Mouse (Mus musculus): Measurements from ENCODE around the gene Smchd1. TPM values are rescaled to one million over a fixed set of nuclear protein-coding genes. Genes with fewer than 3 reads are reported as not detected.
A peak's percentile ranks its signal among the peaks of the same experiment; 100 is the strongest.
"Not testable (repeated sequence)": the region's sequence is repeated elsewhere in the genome, so short reads cannot be mapped to it uniquely, and the experiment has no call there.

The Smchd1 gene
- polyA plus RNA-seq, 1 experiment from 2014 or later = 25.7 TPM

DNA sequence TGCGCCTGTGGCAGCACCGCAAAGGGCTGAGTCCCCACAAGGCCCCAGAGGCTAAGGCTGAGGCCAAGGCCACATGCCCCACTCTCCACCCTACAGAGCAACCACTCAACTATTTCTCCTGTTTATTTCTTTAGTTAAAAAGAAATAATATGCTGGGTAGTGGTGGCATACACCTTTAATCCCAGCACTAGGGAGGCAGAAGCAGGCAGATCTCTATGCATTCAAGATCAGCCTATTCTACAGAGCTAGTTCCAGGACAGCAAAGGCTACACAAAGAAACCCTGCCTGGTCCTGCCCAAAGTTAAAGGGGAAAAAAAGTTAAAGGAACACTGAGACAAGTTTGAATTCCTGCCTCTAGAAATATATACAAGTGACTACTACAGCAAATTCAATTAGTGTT is 15.3 kb downstream of the Smchd1 start, which contains the start of gene Gm4707:
Gene Gm4707, minus strand, starts transcription at position 101 of the 400 bp plus-strand sequence.
- Histone ChIP-seq H3K9me3 (ENCODE audit: low read length) (no peaks in the 10 kb centered on the region), H3K27ac (ENCODE audit: low read depth) (no peak within 1 kb of the TSS), H3K4me2 (ENCODE audit: low read depth, low read length) (no peak within 1 kb of the TSS), H3K9ac (replicated peaks) (no peak within 1 kb of the TSS), H3K27me3 (ENCODE audit: insufficient read depth, low read length) (no peaks in the 10 kb centered on the region), H3K36me3 (replicated peaks; ENCODE audit: insufficient read depth, low read length) (peaks cover 32% of the 10 kb centered on the region), H3K4me1 (ENCODE audit: insufficient read depth) (no peaks in the 10 kb centered on the region), H3K4me3 (ENCODE audit: low read depth, low read length) (no peak within 1 kb of the TSS)
- TF ChIP-seq EP300 (IDR thresholded peaks at IDR 0.05; ENCODE audit: low read depth) (no peak), CTCF (IDR thresholded peaks at IDR 0.05; ENCODE audit: low read depth) (no peak)
- 84% methylated on average over 2 of the region's 2 CpGs for WGBS (ENCODE audit: insufficient replicate concordance)
- ATAC-seq (no peak), DNase-seq (no peak)

DNA sequence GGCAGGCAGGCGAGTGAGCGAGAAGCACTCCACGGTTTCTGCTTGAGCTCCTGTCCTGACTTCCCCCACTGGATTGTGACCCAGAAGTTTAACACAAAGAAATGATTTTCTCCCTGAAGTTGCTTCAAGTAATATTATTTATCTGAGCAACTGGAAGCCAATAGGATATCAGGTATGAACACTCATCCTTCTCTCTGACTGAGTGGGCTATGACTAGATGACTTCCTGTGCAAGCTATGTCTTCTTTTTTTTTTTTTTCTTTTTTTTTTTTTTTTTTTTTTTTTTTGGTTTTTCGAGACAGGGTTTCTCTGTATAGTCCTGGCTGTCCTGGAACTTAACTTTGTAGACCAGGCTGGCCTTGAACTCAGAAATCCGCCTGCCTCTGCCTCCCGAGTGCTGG is 17.8 kb downstream of the Smchd1 start:
- H3K4me2 ChIP-seq (ENCODE audit: low read depth, low read length); H3K9me3 ChIP-seq (ENCODE audit: low read length); H3K4me1 ChIP-seq (ENCODE audit: insufficient read depth); DNase-seq; H3K27me3 ChIP-seq (ENCODE audit: insufficient read depth, low read length); H3K9ac ChIP-seq (replicated peaks); ATAC-seq; H3K27ac ChIP-seq (ENCODE audit: low read depth); H3K4me3 ChIP-seq (ENCODE audit: low read depth, low read length): not testable (repeated sequence)
- WGBS (ENCODE audit: insufficient replicate concordance) = 92% methylated on average over 6 of the region's 6 CpGs
- peaks cover 29% of the 10 kb centered on the region for H3K36me3 ChIP-seq (replicated peaks; ENCODE audit: insufficient read depth, low read length)

DNA sequence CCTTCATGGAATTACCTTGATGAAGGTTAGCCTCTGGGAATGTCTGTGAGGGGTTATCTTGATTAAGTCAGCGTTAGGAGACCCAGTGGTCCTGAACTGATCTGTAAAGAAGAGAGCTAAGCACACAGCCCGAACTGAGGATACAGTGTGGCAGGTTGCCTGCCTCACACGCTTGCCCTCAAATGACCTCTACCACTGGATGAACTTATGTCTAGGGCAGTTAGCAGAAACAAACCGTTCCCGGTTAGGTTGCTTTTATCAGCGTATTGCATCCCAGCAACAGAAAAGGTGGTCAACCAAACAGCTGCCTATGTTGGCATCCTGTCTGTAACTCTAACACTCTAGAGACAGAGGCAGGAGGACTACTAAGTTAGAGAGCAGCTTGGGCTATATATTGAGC is 30.0 kb downstream of the Smchd1 start:
- Histone ChIP-seq H3K4me3 (ENCODE audit: low read depth, low read length) (no peak overlapping the region), H3K36me3 (replicated peaks; ENCODE audit: insufficient read depth, low read length) (peaks cover 41% of the 10 kb centered on the region), H3K9ac (replicated peaks) (no peak overlapping the region), H3K27ac (ENCODE audit: low read depth) (no peak overlapping the region), H3K4me1 (ENCODE audit: insufficient read depth) (no peaks in the 10 kb centered on the region), H3K4me2 (ENCODE audit: low read depth, low read length) (no peak overlapping the region), H3K9me3 (ENCODE audit: low read length) (no peaks in the 10 kb centered on the region), H3K27me3 (ENCODE audit: insufficient read depth, low read length) (no peaks in the 10 kb centered on the region)
- DNase-seq = no peak
- 90% methylated on average over 6 of the region's 6 CpGs for WGBS (ENCODE audit: insufficient replicate concordance)
- ATAC-seq = no peak
- TF ChIP-seq CTCF (IDR thresholded peaks at IDR 0.05; ENCODE audit: low read depth) (no peak), EP300 (IDR thresholded peaks at IDR 0.05; ENCODE audit: low read depth) (no peak)

DNA sequence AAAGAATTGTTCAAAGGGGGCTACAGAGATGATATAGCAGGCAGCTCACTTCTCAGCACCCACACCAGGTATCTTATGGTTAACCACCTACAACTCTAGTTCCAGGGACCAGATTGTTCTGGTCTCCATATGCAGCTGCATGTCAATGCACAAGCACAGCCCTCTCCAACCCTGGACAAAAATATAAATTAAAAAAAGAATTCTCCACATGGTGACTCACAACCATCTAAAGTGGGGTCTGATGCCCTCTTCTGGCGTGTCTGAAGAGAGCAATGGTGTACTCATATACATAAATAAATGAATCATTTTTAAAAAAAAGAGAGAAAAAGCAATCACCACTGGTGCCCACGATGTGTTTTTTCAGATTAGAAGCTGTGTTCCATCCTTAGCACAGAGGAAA is 30.4 kb downstream of the Smchd1 start:
- DNase-seq (no peak), ATAC-seq (no peak)
- Histone ChIP-seq H3K9me3 (ENCODE audit: low read length) (no peaks in the 10 kb centered on the region), H3K4me3 (ENCODE audit: low read depth, low read length) (no peak overlapping the region), H3K27me3 (ENCODE audit: insufficient read depth, low read length) (no peaks in the 10 kb centered on the region), H3K36me3 (replicated peaks; ENCODE audit: insufficient read depth, low read length) (peaks cover 44% of the 10 kb centered on the region), H3K9ac (replicated peaks) (no peak overlapping the region), H3K4me2 (ENCODE audit: low read depth, low read length) (no peak overlapping the region), H3K4me1 (ENCODE audit: insufficient read depth) (no peaks in the 10 kb centered on the region), H3K27ac (ENCODE audit: low read depth) (no peak overlapping the region)
- no peak for TF ChIP-seq EP300 (IDR thresholded peaks at IDR 0.05; ENCODE audit: low read depth)
- TF ChIP-seq CTCF (IDR thresholded peaks at IDR 0.05; ENCODE audit: low read depth) = peak; percentile 16; the same call in 1 of the 2 replicates
- 69% methylated on average over 2 of the region's 2 CpGs for WGBS (ENCODE audit: insufficient replicate concordance)

DNA sequence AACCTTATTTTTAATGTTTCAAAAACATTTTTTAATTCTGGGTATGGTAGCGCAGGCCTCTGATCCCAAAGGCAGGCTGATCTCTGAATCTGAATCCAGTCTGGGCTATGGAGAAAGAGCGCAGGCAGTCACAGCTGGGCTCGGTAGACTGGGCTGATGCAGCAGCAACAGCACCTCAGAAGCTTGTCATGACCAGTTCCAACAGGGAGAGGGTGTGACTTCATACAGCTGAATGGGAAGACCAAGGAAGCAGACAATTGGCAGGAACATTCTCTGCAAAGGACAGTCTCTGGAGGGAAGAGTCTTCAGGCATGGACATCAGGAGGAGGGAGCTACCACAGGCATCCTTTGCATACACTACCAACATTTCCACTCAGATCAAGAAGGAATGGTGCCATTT is 31.0 kb downstream of the Smchd1 start:
- no peak overlapping the region for H3K9ac ChIP-seq (replicated peaks)
- 93% methylated on average over 3 of the region's 3 CpGs for WGBS (ENCODE audit: insufficient replicate concordance)
- H3K4me2 ChIP-seq (ENCODE audit: low read depth, low read length) = no peak overlapping the region
- no peak overlapping the region for H3K4me3 ChIP-seq (ENCODE audit: low read depth, low read length)
- no peak for TF ChIP-seq CTCF (IDR thresholded peaks at IDR 0.05; ENCODE audit: low read depth)
- no peak for TF ChIP-seq EP300 (IDR thresholded peaks at IDR 0.05; ENCODE audit: low read depth)
- no peak for DNase-seq
- no peak for ATAC-seq
- H3K27ac ChIP-seq (ENCODE audit: low read depth) = no peak overlapping the region
- H3K27me3 ChIP-seq (ENCODE audit: insufficient read depth, low read length) = no peaks in the 10 kb centered on the region
- peaks cover 45% of the 10 kb centered on the region for H3K36me3 ChIP-seq (replicated peaks; ENCODE audit: insufficient read depth, low read length)
- H3K4me1 ChIP-seq (ENCODE audit: insufficient read depth) = no peaks in the 10 kb centered on the region
- H3K9me3 ChIP-seq (ENCODE audit: low read length) = no peaks in the 10 kb centered on the region

DNA sequence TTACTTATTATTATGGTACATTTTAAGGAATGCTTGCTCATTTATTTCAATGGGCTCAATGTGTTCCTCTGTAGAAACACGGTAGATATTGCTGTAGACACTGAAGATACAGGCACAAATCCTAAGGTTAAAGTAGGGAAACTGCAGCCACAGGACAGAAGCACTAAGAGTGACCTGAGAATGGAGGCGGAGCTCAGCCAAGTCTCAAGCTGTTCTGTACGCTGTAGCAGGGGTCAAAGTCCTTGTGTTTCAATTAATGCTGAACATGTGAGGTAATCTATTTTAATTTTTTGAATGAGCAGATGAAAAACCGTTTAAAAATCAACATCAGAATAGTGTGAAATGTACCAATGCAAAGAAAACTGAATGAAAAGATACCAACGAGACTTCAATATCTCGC is 31.9 kb downstream of the Smchd1 start:
- no peak for DNase-seq
- Histone ChIP-seq H3K4me1 (ENCODE audit: insufficient read depth) (no peaks in the 10 kb centered on the region), H3K9me3 (ENCODE audit: low read length) (no peaks in the 10 kb centered on the region), H3K27me3 (ENCODE audit: insufficient read depth, low read length) (no peaks in the 10 kb centered on the region), H3K4me3 (ENCODE audit: low read depth, low read length) (no peak overlapping the region), H3K4me2 (ENCODE audit: low read depth, low read length) (no peak overlapping the region), H3K27ac (ENCODE audit: low read depth) (no peak overlapping the region), H3K9ac (replicated peaks) (no peak overlapping the region), H3K36me3 (replicated peaks; ENCODE audit: insufficient read depth, low read length) (peaks cover 43% of the 10 kb centered on the region)
- 87% methylated on average over 6 of the region's 6 CpGs for WGBS (ENCODE audit: insufficient replicate concordance)
- no peak for ATAC-seq
- no peak for TF ChIP-seq CTCF (IDR thresholded peaks at IDR 0.05; ENCODE audit: low read depth)
- TF ChIP-seq EP300 (IDR thresholded peaks at IDR 0.05; ENCODE audit: low read depth) = no peak

DNA sequence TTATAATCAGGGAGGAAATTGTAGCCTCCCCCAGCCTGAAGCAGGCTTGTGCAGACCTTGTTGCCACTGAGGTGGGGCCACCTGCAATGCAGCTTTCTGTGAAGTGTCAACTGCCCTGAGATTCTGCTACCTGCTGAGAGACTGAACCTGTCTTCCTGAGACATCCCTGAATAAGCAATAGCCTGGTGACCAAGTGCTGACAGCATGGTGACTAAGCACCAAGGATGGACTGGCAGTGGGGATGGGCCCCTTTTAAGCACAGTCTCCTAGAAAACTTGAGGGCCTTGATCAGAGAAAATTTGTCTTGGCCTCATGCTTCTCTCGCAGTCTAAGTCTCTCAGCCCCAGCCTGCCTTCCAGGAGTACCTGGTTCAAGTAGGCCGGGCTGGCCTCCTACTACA is 52.6 kb downstream of the Smchd1 start:
- not testable (repeated sequence) for H3K27me3 ChIP-seq (ENCODE audit: insufficient read depth, low read length); H3K9me3 ChIP-seq (ENCODE audit: low read length); H3K9ac ChIP-seq (replicated peaks); H3K4me3 ChIP-seq (ENCODE audit: low read depth, low read length); H3K27ac ChIP-seq (ENCODE audit: low read depth); ATAC-seq; H3K4me2 ChIP-seq (ENCODE audit: low read depth, low read length); H3K4me1 ChIP-seq (ENCODE audit: insufficient read depth); DNase-seq
- 91% methylated on average over 2 of the region's 2 CpGs for WGBS (ENCODE audit: insufficient replicate concordance)
- peaks cover 36% of the 10 kb centered on the region for H3K36me3 ChIP-seq (replicated peaks; ENCODE audit: insufficient read depth, low read length)

DNA sequence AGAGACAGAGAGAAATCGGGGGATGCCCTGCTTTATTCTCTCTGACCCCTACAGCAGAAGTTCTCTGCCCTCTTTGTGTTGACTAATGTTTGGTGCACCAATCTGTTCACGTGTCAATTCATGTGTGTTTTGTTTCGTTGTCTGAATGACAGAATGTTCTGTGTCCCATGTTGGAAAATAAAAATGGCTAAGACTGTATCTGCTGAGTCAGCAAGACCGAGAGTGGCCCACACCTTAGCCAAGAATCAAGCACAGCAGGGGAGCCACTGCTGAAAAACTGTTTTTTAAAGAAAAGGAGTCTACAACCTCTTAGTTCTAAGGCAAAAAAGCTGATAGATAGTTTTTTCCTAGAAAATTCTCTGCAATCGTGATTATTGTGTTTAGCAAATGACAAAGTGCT is 55.7 kb downstream of the Smchd1 start:
- ATAC-seq; H3K9ac ChIP-seq (replicated peaks); H3K9me3 ChIP-seq (ENCODE audit: low read length); H3K4me1 ChIP-seq (ENCODE audit: insufficient read depth); H3K27ac ChIP-seq (ENCODE audit: low read depth); H3K27me3 ChIP-seq (ENCODE audit: insufficient read depth, low read length); H3K4me3 ChIP-seq (ENCODE audit: low read depth, low read length); DNase-seq; H3K4me2 ChIP-seq (ENCODE audit: low read depth, low read length): not testable (repeated sequence)
- WGBS (ENCODE audit: insufficient replicate concordance) = 88% methylated on average over 5 of the region's 5 CpGs
- H3K36me3 ChIP-seq (replicated peaks; ENCODE audit: insufficient read depth, low read length) = peaks cover 38% of the 10 kb centered on the region
